Mouse (Mus musculus): ENCODE measurements around the gene Mier2. TPM values are rescaled to one million over a fixed set of nuclear protein-coding genes. Genes with fewer than 3 reads are reported as not detected.

The Mier2 gene
- polyA plus RNA-seq, 1 experiment from 2014 or later, result 77.2 TPM

DNA sequence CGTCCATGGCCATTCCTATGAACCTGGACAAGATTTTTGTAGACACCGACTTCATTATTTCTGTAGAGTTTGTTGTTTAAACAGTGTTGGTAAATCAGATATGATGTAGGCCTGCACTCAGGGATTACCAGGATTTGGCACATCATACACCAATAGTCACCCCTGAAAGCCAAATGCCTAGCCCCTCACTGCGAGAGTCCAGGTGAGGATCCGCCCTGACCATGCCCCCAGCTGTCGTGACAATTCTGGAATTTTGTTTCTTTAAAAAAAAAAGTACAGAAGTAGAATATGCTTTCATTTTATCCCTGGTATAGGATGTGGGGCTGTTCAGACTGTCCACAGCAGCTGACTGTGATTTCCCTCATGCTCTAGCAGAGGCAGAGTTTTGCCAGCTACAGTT, 14.9 kb upstream of the Mier2 start:
- Histone ChIP-seq H3K9me3 (peaks cover 8% of the 10 kb centered on the region; the same call in 1 of the 2 replicates), H3K4me1 (replicated peaks) (no peaks in the 10 kb centered on the region), H3K36me3 (no peaks in the 10 kb centered on the region), H3K4me3 (no peak overlapping the region), H3K27me3 (ENCODE audit: insufficient read depth, poor library complexity, severe bottlenecking) (no peaks in the 10 kb centered on the region), H3K27ac (no peak overlapping the region)
- 91% methylated on average over 5 of the region's 5 CpGs for WGBS
- DNase-seq (ENCODE audit: low spot score), result no peak

DNA sequence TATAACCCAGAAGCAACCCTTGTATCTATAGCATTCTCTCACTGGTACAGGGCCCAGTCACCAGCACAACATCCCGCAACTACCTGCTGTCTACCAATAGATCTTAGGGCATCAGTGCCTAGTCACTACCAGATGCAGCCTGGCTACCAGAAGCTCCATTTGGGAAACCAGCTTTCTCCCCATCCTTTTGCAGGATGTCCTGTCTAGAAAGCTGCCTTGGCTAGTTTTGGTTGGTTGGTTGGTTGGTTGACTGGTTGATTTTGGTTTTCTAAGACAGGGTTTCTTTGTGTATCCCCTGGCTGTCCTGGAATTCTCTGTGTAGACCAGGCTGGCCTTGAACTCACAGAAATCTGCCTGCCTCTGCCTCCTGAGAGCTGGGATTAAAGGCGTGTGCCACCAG, 4.7 kb upstream of the Mier2 start:
- 92% methylated on average over 2 of the region's 2 CpGs for WGBS
- DNase-seq (ENCODE audit: low spot score), result no peak

DNA sequence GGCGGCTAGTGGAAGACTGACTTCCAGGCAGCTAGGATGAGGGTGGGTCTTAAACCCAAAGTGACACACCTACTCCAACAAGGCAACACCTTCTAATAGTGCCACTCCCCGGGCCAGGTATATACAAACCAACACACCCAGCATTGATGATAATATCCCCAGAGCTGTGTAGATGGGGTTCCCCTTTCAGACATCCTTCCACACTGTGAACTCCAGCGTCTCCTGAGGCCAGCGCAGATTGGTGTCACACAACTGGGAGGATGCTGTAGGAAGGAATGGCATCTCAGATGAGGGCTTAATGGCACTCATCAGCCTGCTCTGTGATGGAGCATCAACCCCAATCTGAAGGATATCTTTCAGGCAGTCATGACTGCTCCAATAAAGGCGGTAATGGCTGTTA, 2.5 kb upstream of the Mier2 start:
- no peak for DNase-seq (ENCODE audit: low spot score)
- Histone ChIP-seq H3K36me3 (peaks cover 6% of the 10 kb centered on the region; the same call in 1 of the 2 replicates), H3K4me3 (no peak overlapping the region), H3K27me3 (ENCODE audit: insufficient read depth, poor library complexity, severe bottlenecking) (no peaks in the 10 kb centered on the region), H3K9me3 (no peaks in the 10 kb centered on the region), H3K4me1 (replicated peaks) (peaks cover 31% of the 10 kb centered on the region), H3K27ac (no peak overlapping the region)
- 90% methylated on average over 5 of the region's 5 CpGs for WGBS

More for the DNA sequence above, 4.7 kb upstream of the Mier2 start:
- peaks cover 6% of the 10 kb centered on the region; the same call in 1 of the 2 replicates for H3K36me3 ChIP-seq
- H3K27ac ChIP-seq, result no peak overlapping the region
- no peak overlapping the region for H3K4me3 ChIP-seq
- no peaks in the 10 kb centered on the region for H3K27me3 ChIP-seq (ENCODE audit: insufficient read depth, poor library complexity, severe bottlenecking)
- peaks cover 11% of the 10 kb centered on the region; the same call in 1 of the 2 replicates for H3K9me3 ChIP-seq
- H3K4me1 ChIP-seq (replicated peaks), result peaks cover 9% of the 10 kb centered on the region

DNA sequence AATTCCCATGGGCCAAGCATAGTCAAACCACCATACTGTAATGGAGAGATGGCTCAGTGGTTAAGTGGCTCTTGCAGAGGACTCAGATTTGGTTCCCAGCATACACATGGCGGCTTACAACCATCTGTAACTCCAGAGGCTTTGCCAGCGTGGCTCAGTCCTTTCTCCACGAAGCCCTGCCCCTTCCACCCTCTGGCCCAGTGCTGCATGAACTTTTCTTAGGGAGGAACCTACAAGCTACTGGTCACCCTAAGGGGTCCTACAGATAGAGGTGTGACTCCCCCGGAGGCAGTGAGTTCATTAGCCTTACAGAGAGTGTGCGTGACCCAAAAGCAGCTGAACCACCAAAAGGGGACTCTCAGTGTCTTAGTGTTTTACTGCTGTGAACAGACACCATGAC, 2.0 kb upstream of the Mier2 start:
- peak; percentile 1 for DNase-seq (ENCODE audit: low spot score)
- Histone ChIP-seq H3K27me3 (ENCODE audit: insufficient read depth, poor library complexity, severe bottlenecking) (no peaks in the 10 kb centered on the region), H3K4me3 (no peak overlapping the region), H3K4me1 (replicated peaks) (peaks cover 35% of the 10 kb centered on the region), H3K36me3 (peaks cover 8% of the 10 kb centered on the region; the same call in 1 of the 2 replicates), H3K9me3 (no peaks in the 10 kb centered on the region), H3K27ac (no peak overlapping the region)
- WGBS, result 93% methylated on average over 5 of the region's 5 CpGs

- DNase-seq (ENCODE audit: low spot score), result no peak
- 24% methylated on average over 7 of the region's 7 CpGs for WGBS
- H3K27ac ChIP-seq, result peak overlapping the region; percentile 97
- no peaks in the 10 kb centered on the region for H3K27me3 ChIP-seq (ENCODE audit: insufficient read depth, poor library complexity, severe bottlenecking)
- no peaks in the 10 kb centered on the region for H3K9me3 ChIP-seq
- H3K4me1 ChIP-seq (replicated peaks), result peaks cover 35% of the 10 kb centered on the region
- peak overlapping the region; percentile 94 for H3K4me3 ChIP-seq
- peaks cover 21% of the 10 kb centered on the region for H3K36me3 ChIP-seq
These were observed 282 bp upstream of the Mier2 start for GRCm38 (mm10) chr10:79555238-79555724.

DNA sequence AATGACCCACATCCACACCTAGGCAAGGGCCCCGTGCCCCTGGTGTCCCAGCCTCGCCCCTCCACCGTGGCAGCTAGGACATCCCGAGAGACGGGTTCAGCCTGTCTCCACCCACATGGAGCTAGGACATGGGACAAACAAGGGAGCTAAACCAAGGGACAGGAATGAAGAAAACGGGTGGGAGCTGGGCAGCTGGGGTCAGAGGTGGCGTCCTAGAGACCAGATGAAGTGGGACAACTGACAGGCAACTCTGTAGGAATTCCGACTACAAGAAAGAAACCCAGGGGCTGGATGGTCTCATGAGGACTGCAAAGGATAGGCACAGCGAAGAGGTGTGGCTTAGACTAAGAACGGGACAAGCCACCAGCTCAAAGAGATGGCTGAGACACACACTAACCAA, 1.3 kb downstream of the Mier2 start:
- peak overlapping the region; percentile 97 for H3K27ac ChIP-seq
- no peaks in the 10 kb centered on the region for H3K9me3 ChIP-seq
- H3K27me3 ChIP-seq (ENCODE audit: insufficient read depth, poor library complexity, severe bottlenecking), result no peaks in the 10 kb centered on the region
- H3K4me1 ChIP-seq (replicated peaks), result peaks cover 35% of the 10 kb centered on the region
- H3K36me3 ChIP-seq, result peaks cover 37% of the 10 kb centered on the region
- WGBS, result 33% methylated on average over 10 of the region's 10 CpGs
- no peak for DNase-seq (ENCODE audit: low spot score)
- H3K4me3 ChIP-seq, result peak overlapping the region; percentile 94

DNA sequence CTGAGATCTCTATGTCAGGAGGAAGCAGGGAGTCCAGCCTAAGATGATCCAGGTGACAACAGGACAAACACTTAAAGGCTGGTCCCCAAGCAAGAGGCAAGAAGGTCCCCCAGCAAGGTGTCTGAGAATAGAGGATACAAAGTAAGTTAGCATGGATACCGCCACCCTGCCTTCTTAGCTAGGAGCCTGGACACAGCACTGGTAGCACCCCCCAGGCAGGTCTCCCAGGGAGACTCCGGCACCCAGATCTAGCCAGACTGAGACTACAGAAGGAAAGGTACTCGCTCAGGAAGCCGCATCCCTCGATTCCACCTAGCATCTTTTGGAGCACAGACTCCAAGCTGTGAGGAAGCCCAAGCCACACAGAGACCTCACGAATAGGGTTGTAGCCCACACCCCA, 1.8 kb downstream of the Mier2 start:
- Histone ChIP-seq H3K4me1 (replicated peaks) (peaks cover 35% of the 10 kb centered on the region), H3K27ac (no peak overlapping the region), H3K36me3 (peaks cover 42% of the 10 kb centered on the region), H3K4me3 (peak overlapping the region; percentile 94), H3K9me3 (no peaks in the 10 kb centered on the region), H3K27me3 (ENCODE audit: insufficient read depth, poor library complexity, severe bottlenecking) (no peaks in the 10 kb centered on the region)
- DNase-seq (ENCODE audit: low spot score), result no peak
- 85% methylated on average over 6 of the region's 6 CpGs for WGBS

DNA sequence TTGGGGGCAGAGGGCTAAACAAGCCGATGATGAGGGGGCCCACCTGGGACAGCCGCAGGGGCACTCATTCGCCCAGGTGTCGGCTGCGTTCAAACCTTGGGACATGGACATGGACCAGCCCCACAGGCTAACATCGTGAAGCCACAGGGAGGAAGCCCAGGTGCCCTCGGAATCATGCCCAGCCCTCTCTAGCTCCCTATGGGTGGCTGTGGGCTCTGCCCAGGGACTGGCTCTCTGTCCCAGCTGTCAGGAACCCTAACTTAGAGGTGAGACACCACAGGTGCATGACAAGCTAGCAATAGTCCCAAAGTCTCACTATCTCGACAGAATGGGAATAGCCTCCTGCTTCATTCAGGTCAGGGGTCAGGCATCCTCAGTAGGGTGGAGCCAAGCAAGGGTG, 2.5 kb downstream of the Mier2 start:
- DNase-seq (ENCODE audit: low spot score), result peak; percentile 1
- H3K4me3 ChIP-seq, result 0 out of 2 replicates have a peak overlapping the region, but pooled peaks have one; percentile 94
- no peaks in the 10 kb centered on the region for H3K27me3 ChIP-seq (ENCODE audit: insufficient read depth, poor library complexity, severe bottlenecking)
- 90% methylated on average over 8 of the region's 8 CpGs for WGBS
- H3K36me3 ChIP-seq, result peaks cover 49% of the 10 kb centered on the region
- H3K27ac ChIP-seq, result no peak overlapping the region
- no peaks in the 10 kb centered on the region for H3K9me3 ChIP-seq
- H3K4me1 ChIP-seq (replicated peaks), result peaks cover 35% of the 10 kb centered on the region

- no peak for DNase-seq (ENCODE audit: low spot score)
- H3K4me3 ChIP-seq, result no peak overlapping the region
- H3K27me3 ChIP-seq (ENCODE audit: insufficient read depth, poor library complexity, severe bottlenecking), result no peaks in the 10 kb centered on the region
- H3K4me1 ChIP-seq (replicated peaks), result peaks cover 31% of the 10 kb centered on the region
- no peak overlapping the region for H3K27ac ChIP-seq
- peaks cover 70% of the 10 kb centered on the region for H3K36me3 ChIP-seq
- no peaks in the 10 kb centered on the region for H3K9me3 ChIP-seq
- 85% methylated on average over 9 of the region's 9 CpGs for whole genome bisulfite sequencing
These were observed 4.6 kb downstream of the Mier2 start for GRCm38 (mm10) chr10:79550366-79550765.

GRCm38 (mm10) chr10:79548971-79549723, 5.9 kb downstream of the Mier2 start:
- DNase-seq (ENCODE audit: low spot score), result peak; percentile 1
- no peak overlapping the region for H3K4me3 ChIP-seq
- H3K4me1 ChIP-seq (replicated peaks), result peaks cover 21% of the 10 kb centered on the region
- H3K36me3 ChIP-seq, result peaks cover 82% of the 10 kb centered on the region
- no peaks in the 10 kb centered on the region for H3K27me3 ChIP-seq (ENCODE audit: insufficient read depth, poor library complexity, severe bottlenecking)
- WGBS, result 93% methylated on average over 18 of the region's 18 CpGs
- H3K9me3 ChIP-seq, result no peaks in the 10 kb centered on the region
- no peak overlapping the region for H3K27ac ChIP-seq

GRCm38 (mm10) chr10:79548546-79548945, 6.5 kb downstream of the Mier2 start:
- Histone ChIP-seq H3K27me3 (ENCODE audit: insufficient read depth, poor library complexity, severe bottlenecking) (no peaks in the 10 kb centered on the region), H3K36me3 (peaks cover 88% of the 10 kb centered on the region), H3K27ac (no peak overlapping the region), H3K9me3 (no peaks in the 10 kb centered on the region), H3K4me1 (replicated peaks) (peaks cover 15% of the 10 kb centered on the region), H3K4me3 (no peak overlapping the region)
- 93% methylated on average over 5 of the region's 5 CpGs for WGBS
- DNase-seq (ENCODE audit: low spot score), result peak; percentile 1

DNA sequence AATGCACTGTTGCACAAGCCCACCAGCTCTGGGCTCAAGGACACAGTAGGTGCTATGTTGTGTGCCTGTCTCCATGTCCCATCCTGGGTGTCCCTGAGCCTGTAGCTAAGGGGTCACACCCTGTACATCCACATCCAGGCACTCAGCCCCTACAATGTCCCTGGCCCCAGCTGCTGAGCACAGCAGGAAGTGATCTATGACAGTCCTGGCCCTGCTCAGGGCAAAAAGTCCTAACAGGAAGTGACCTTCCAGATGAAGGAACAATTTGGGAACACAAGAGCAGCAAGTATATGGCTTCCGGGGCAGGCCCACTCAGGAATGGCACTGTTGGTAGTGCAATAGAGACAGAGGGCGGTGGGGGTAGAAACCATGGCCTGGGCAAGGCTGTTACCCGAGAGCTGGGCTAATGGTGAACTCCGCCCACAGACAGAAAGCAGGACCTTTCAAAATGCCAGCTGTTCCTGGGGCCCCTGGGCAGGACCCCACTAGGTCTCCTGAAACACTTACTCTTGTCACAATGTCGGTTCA, 7.8 kb downstream of the Mier2 start:
- DNase-seq (ENCODE audit: low spot score), result no peak
- H3K36me3 ChIP-seq, result peaks cover 94% of the 10 kb centered on the region
- no peak overlapping the region for H3K27ac ChIP-seq
- no peaks in the 10 kb centered on the region for H3K9me3 ChIP-seq
- no peaks in the 10 kb centered on the region for H3K27me3 ChIP-seq (ENCODE audit: insufficient read depth, poor library complexity, severe bottlenecking)
- H3K4me1 ChIP-seq (replicated peaks), result peaks cover 2% of the 10 kb centered on the region
- WGBS, result 87% methylated on average over 5 of the region's 5 CpGs
- no peak overlapping the region for H3K4me3 ChIP-seq

GRCm38 (mm10) chr10:79546483-79546882, 8.5 kb downstream of the Mier2 start:
- WGBS, result 91% methylated on average over 11 of the region's 11 CpGs
- H3K36me3 ChIP-seq, result peaks cover 100% of the 10 kb centered on the region
- no peak for DNase-seq (ENCODE audit: low spot score)

More at GRCm38 (mm10) chr10:79546483-79546882, 8.5 kb downstream of the Mier2 start:
- H3K27ac ChIP-seq, result no peak overlapping the region
- H3K9me3 ChIP-seq, result no peaks in the 10 kb centered on the region
- no peak overlapping the region for H3K4me3 ChIP-seq
- H3K4me1 ChIP-seq (replicated peaks), result no peaks in the 10 kb centered on the region; the same call in 1 of the 2 replicates
- no peaks in the 10 kb centered on the region for H3K27me3 ChIP-seq (ENCODE audit: insufficient read depth, poor library complexity, severe bottlenecking)

Measured in hindbrain, embryonic 10.5 days (tissue).